Mouse (Mus musculus): ENCODE measurements around the gene Gm9736.
"Not testable (repeated sequence)": the region's sequence is repeated elsewhere in the genome, so short reads cannot be mapped to it uniquely, and the experiment has no call there.

DNA sequence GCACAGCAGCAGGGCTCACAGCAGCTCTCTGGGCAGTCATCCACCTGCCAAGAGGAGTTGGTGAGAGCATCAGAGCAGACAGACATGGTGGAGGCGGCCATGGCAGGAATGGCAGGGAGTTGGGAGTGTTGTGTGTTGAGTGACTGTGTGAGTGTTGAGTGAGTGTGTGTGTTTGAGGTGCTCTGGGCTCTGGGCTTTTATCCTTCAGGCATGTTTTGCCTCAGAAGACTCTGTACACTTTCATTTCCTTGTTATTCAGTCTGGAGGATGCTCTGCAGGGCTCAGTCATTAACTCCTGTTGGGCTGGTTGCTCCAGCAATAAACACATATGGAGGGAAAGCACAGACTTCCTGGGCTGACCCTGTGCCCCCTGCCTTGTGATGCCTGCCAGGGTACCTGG, 20.1 kb upstream of the Gm9736 start, which contains the start of gene Gm3238:
- not testable (repeated sequence) for TF ChIP-seq POLR2A (IDR thresholded peaks at IDR 0.05; ENCODE audit: borderline replicate concordance, control insufficient read depth, low read depth, low read length); CTCF (IDR thresholded peaks at IDR 0.05; ENCODE audit: control insufficient read depth, insufficient read depth, low read length)

Measured in bone marrow, adult 2 months (tissue).